Mouse (Mus musculus) frontal cortex, postnatal 14 days (tissue): ENCODE data around the gene Fbxw11.
"Not testable (repeated sequence)": the region's sequence is repeated elsewhere in the genome, so short reads cannot be mapped to it uniquely, and the experiment has no call there.

Experiments
- DNase-seq, 2 experiments: peaks; one replicate each; pipeline ENCODE4 v3.0.0; 2022; ENCODE audit warnings: low spot score in 2 of 2

Fbxw11 gene

DNA sequence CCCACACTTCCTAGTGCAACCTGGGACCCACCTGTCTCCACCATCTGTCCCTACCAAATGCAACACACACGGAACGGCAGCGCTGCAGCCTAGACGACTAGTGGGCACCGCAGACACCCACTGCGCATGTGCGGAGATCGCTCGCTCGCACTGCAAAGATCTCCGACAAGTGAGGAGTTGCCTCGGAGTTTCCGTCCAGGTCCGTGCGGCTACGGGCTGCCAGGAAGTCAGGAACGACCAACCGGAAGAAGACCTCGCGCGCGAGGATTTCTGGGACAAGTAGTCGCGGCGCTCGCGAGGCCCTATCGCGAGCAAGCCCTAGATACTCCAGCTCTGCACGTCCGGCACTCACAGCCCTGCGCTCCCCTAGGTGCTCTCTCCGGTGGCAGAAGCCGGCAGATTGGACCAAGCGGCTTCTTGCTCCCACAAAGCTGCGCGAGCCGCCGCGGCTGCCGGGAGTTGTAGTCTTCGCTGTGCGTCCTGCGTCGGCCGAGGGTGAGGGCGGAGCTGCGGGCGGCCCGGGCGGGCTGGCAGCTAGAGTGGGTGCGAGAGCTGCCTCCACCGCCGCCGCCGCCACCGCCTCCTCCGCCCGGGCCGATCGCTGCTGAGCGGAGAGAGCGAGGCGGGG is at the start of gene Fbxw11:
Gene Fbxw11, plus strand, starts transcription at position 476 of the 628 bp plus-strand sequence.
- DNase-seq, result peak; percentile 93 to 94

DNA sequence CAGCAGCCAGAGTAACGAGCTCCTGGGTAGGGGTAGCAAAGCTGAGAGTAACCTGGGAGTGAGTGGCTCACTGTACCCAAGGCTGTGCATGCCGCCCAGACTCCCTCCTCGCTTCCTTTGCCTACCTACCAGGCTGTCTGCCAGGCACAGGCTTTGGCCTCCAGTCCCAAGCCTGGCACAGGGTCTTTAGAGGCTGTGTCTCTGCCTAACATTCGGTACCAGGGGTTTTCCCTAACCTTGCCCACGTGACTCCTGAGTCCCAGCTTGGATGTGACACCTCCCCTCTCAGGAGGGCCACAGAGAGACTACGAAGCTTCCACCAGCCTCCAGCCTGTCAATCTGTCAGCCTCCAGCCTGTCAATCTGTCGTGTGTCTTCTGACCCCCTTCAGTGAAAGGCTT is 49.4 kb upstream of the Fbxw11 start:
- DNase-seq, result no peak

DNA sequence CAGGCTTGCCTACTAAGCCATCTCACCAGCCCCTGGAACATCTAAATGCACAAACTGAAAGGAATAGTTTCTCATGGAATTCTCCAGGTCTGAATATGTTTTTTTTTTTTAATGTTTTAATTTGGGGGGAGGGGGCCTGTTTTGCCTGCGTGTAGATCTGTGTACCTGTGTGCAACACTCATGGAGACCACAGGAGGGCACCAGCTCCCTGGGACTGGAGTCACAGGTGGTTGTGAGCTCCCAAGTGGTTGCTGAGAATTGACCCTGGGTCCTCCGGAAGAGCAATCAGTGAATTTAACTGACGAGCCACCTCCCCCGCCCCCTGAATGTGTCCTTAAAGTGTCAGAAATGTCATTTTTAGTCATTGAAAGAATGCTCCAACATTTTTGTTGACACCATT is 48.4 kb upstream of the Fbxw11 start:
- DNase-seq, result no peak

DNA sequence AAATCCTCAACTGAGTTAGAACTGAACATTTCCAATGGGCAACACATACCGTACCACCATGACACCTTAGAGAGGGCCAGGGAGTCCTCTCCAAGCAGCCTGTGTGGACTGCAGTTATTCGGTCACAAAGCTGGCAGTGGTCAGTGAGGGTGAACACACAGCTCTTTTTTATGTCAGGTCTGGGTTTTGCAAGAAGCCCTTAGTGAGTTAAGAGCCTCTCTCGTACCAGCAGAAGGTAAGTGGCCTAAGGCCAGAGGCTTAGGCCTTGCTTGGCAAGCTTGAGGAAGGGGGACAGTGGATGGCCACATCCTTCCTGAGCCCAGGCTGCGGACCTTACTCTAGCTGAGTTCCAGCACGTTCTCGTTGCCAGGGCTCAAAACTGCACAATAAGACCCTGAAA is 42.2 kb upstream of the Fbxw11 start:
- DNase-seq, result no peak

DNA sequence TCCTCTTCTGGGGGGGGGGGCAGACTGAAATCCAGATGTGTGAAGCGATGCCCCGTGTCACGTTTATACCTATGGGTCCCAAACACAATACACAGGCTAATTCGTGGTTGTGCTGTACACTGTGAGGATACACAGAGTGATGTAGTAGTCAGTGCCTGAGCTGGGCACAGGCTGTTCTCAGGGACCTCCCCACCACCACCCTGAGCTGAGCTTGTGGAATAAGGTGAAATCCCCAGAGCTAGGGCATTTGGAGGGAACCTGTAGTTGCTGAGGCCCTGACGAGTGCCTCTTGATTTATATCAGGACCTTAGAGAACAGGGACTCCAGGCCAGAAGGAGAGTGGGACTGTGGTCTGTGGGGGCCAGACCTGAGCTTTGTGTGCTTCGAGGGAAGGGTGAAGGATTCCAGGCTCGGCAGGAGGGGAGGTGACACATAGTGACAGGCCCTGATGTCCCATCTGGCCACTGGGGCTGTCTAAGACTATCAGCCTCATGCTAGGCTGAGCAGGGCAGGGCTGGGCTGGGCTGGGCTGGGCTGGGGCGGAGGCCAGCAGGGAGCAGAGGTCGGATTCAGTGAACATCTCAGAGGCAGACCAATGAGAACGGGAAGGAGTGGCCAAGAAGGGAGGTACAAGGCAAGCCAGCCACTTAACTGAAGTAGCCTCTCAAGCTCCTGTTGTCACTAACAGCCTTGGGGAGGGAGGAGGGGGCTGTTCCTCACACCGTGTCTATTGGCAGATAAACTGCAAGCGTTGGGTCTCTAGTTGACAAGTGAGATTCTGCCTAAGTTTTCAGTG is 40.8 kb upstream of the Fbxw11 start:
- DNase-seq, result no peak

DNA sequence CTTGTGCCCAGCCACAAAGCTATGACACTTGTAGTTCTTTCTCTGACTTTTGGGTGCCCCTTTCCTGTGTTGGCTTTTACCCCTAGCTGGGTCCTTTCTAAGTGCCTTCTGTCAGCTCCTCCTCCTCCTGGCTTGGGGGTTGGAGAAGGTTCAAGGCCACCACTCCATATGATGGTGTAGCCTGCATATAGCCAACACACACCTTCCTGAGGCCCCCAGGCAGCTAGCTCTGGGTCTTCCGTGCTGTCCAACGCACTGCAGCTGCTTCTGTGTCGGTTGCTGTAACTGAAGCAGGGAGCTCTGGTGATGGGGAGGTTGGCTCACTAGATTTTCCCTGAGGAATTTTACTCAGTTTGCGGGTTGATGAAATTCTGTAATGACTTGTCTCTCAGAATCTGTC is 37.9 kb upstream of the Fbxw11 start:
- no peak for DNase-seq

DNA sequence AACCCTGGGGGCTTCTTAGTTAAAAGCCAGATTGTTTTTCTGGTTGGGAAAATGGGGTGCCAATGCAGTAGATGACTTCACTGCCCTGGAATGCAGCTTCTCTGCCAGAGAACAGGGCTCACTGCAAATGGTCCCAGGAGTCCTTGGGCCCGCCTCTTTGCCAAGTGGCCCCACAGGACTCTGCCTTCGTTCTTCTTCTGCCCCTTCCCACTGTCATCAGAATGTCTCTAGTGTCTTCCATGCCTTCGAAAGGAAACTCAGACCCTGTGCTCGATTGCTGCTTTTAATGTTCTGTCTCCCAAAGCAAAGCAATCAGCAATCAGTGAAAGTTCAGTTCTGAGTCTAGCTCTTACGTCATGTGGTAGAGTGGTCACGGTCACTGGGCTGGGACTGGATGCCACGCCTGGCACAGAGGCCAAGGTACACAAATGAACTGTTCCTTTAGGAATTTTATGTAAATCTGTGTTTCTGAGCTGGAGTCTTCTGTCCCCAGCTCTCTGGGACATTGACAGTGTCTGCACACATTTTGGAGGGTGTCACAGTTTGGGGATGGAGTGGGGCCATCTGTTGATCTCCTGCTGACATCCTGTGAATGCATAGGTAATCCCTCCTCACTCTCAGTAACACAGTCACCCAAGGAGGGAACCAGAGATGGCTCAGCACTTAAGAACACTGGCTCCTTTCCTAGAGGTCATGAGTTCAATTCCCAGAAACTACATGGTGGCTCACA is 37.2 kb upstream of the Fbxw11 start:
- DNase-seq, result no peak

DNA sequence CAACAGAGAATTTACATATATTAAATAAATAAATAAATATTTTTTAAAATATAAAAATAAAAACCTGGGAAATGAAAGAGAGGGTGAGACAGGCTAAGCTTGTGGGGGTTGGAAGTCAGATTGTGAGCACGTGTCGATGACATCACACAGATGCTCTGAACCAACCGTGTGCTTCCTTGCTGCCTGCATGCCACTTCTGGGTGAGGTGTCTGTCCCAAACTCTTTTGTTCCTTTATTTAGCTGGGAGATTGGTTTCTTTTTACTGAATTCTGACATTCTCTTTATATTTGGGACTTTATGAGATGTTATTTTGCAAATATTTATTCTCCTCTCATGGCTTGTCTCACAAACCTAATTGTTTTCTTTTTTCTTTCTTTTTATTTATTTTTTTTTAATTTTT is 36.6 kb upstream of the Fbxw11 start:
- no peak for DNase-seq

DNA sequence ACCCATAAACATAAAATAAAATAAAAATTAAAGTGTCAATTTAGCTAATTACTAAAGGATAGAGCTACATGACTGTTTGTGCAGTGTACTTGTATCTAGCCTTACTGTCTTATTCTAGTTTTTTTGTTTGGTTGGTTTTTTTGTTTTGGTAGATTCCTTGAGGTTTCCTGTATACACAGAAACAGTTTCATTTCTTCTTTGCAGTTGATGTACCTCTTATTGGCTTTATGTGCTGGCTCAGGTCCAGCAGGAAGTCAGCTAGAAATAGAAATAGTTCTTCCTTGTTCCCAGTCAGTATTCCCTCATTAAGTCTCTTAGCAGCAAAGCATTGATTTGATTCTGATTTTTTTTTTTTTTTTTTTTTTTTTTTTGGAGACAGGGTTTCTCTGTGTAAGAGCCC is 35.2 kb upstream of the Fbxw11 start:
- DNase-seq, result no peak

DNA sequence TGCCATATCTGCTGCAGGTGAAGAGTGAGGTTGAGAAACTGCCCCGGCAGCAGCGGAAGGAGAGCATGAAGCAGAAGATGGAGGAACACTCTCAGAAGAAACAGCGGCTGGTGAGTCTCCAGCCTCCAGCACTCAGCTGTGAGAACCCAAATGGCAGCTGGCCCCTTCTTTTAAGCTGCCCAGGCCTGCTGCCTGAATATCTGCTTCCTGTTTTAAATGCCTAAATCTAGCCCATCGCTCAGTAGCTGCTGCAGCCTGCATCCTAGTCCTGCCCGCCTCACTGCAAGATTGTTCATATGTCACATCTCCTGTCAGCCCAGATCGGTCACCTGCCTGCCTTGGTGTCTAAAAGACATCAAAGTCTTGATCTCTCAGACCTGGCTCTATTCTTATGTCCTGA is 31.9 kb upstream of the Fbxw11 start:
- no peak for DNase-seq

DNA sequence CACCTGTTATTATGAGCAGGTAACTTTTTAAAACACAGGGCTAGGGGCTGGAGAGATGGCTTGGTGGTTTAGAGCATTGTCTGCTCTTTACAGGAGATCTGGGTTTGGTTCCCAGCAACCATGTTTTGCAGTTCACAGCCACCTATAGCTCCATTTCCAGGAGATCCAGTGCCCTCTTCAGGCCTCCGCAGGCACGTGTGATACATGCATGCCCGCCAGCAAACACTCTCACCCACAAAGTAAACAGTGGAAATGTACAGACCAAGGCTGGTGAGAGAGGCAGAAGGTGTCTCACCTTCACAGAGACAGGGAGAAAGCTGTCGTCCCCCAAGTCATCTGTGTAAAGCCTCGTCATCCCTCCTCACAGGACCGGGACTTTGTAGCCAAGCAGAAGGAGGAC is 30.2 kb upstream of the Fbxw11 start:
- DNase-seq, result no peak

DNA sequence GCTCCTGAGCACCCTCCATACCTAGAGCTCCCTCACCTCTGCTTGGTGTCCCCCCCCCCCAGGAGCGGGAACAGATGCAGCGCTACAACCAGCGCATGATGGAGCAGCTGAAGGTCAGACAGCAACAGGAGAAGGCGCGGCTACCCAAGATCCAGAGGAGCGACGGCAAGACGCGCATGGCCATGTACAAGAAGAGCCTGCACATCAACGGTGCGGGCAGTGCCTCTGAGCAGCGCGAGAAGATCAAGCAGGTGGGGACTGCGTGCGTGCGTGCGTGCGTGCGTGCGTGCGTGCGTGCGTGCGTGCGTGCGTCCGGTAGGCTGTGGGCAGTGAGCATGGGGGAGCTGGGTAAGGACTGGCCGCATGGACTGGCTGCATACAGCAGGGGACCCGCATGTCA is 28.1 kb upstream of the Fbxw11 start:
- DNase-seq, result no peak

DNA sequence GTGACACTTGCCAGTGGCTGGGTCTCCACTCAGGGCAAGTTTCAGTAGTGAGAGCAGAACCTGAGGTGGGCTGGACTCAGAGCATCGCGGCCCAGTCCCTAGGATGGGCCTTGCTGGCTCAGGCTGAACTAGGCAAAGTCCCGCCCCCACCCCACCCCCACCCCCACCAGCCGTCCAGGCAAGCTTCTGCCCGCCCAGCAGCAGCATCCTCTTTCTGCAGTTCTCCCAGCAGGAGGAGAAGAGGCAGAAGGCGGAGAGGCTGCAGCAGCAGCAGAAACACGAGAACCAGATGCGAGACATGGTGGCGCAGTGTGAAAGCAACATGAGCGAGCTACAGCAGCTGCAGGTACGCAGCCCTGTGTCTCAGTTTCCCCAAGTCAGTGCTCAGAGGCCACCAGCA is 27.0 kb upstream of the Fbxw11 start:
- no peak for DNase-seq

DNA sequence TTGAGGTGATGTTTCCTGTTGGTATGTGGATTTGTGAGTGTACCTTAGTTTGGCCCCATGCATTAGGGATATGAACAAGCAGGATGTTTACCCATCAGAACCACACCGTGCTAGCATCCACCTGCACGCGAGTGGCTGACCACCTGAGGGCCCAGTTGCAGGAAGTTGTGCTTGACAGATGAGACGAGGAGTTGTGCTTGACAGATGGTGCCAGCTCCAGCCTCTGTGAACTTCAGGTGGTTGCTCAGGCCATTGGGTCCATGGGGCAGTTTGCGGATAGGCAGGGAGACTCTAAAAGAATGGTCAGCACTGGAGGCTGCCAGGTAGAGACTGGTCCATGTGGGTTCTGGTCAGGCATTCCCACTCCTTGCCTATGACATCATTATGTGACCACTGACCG is 26.4 kb upstream of the Fbxw11 start:
- DNase-seq, result no peak

DNA sequence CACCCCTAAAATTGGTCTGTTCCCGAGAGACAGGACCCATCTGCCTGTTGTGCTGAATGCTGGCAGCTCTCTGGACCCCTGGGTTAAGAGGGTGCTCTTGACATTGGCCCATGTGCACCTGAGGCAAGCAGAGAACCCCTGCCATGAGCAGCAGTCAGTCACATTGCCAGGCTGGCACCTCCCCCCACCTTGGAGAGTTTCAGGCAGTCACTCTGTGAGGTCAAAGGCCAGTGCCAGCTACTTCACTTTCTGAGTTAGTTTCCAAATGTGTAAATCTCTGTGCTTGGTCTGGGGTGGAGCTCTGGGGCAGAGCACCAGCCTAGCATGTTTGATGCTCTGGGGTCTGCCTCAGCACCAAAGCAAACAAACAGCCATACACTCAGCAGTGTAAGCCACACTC is 24.5 kb upstream of the Fbxw11 start:
- DNase-seq, result no peak

DNA sequence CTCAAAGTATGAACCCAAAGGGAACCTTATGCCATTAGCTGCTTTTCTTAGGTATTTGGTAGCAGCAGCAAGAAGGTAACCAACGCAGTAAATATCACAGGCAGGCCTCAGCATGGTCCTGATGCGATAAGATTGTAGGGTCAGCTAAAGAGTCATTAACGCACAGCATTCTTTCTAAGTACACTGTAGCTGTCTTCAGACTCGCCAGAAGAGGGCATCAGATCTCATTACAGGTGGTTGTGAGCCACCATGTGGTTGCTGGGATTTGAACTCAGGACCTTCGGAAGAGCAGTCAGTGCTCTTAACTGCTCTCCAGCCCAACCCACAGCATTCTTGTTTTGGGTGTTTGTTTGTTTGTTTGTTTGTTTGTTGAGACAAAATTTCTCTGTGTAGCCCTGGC is 23.9 kb upstream of the Fbxw11 start:
- DNase-seq, result not testable (repeated sequence)

DNA sequence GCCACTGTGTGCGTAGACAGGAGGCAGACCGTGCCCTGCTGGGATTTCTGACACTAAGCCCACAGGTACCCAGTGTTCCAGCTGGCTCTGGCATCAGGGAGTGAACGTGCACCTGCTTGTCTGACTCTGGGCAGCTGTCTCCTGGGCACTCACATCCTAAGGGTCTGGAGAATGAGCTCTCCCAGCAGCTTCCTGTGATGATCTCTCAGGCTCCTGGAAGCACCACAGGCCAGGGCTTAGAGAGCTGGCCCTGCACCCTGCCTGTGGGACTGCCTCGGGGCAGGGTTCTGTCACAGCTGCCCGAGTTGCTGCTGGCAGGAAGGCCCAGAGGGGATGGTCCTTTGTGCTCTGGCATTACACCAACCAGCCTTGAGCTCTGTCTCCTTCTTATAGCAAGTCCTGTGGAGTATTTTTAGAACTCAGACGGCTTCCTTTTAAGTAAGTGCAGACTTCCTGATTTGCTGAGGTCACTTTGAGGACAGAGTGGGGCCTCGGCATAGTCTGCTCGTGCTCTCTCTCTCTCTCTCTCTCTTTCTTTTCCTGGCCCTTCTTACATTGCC is 23.2 kb upstream of the Fbxw11 start:
- DNase-seq, result peak in 1 of 2 experiments; percentile 55

DNA sequence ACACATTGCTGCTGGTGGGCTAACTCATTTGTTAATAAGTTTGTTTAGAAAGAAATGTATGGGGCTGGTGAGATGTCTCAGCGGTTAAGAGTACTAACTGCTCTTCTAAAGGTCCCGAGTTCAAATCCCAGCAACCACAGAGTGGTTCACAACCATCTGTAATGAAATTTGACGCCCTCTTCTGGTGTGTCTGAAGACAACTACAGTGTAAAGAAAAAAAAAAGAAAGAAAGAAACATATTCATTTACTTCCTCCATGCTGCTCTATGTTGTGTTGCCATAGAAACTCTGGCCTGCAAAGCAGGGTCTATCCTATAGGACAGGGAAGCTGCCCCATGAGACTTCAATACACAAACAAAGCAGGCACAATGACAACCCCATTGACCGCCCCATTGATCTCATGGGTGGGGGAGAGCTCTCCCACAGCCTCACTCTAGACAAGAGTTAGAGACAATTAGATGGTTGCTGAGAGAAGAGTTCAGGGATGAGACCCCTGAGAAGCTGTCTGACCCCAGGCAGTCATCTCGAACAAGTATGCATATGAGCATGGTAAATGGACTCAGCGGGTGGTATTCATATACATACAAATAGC is 22.6 kb upstream of the Fbxw11 start:
- DNase-seq, result no peak

DNA sequence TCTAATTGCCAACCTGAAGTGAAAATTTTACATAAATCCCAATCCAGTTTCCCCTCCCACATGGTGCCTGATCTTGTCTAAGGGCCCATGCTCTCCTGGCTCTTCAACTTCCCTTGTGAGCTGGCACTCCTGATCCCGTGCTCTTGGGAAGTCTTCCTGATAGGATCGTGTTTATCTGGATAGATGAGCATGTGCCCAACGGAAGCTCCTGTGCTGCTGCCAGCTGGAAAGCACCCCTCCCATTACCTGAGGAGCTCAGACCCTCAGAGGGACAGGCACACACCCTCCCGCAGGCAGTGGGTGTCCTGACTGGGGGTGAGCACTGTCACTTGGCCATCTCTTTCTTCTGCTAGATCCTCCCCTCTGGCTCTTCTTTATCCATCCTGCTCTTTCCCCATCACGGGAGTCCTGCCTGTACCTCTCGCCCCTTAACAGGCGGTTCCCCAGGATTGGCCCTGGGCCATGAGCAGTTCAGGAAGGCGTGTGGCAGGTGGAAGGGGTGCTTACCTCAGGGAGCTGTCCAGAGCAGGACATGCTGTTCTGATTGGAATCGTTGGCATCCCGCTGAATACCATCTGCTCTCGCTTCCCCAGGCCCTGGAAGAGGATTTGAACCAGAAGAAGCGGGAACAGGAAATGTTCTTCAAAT is 20.6 kb upstream of the Fbxw11 start:
- no peak for DNase-seq

DNA sequence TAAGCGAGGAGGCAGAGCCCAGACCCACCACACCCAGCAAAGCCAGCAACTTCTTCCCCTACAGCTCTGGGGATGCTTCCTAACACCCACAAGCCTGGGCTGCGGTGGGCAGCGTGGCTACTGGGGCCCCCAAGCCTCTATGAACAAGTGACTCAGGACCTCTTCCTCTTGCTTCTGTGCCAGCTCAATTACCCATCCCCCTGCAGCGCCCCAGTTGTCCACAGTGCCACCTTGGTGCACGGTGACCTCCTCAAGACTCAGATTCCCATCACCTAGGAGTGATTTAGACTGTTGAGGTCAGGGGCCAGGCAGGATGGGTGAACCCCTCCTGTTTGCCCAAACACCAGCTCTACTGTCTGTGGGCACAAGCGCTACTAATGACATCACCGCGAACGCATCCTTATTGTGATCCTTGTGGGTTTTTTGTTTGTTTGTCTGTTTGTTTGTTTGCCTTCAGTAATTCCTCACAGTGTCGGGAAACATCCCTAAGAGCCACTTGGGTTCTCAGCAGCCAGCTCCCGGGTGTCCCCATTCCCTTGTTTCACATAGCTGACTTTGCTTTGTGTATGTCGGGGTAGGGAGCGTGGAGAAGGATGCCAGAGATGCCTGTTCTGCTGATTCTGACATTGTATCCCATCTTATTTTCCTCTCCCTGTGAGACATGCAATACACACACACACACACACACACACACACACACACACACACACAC is 19.9 kb upstream of the Fbxw11 start:
- DNase-seq, result no peak

DNA sequence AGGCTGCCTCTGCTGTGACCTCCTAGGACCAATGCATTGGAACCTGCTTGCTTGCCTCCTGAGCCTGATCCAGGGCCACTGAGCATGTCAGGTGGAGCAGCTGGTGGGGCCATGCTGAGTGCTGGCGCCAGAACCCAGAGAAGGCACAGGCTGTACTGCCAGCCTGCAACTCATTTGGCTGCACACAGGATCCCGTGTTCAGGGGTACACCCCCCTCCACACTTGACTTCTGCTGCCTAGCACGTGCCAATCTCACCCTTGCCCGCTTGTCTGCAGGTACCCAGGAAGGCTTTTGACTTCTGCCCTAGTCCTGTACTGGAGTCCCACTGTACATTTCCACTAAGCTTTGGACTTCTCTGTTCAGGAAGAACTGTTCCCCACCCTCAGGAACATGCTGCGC is 19.3 kb upstream of the Fbxw11 start:
- no peak for DNase-seq
